Comparison of ENCODE assay signal across 15 mouse cellular contexts in the genomic region with DNA sequence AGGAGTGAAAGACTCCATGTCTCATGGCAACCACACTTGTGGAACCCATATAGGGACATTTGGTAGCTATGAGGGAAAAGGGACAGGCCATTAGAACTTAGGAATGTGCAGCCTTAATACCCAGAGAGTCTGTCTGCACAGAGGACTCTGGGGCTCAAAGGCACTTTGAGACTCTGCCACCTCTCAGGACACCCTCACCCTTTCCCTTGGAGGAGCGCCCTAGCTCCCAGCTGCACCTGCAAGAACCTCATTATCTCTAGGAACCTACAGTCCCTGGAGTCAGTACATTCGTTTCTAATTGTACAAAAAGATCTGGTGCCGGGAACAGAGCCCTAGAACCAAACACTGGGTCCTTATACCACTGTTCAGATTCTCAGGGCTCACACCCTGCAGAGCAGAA.
"Had no signal": no experiment of that assay in that cellular context is flagged by ENCODE, and none has a peak within 500 bp of the region (broad histone marks: within the 10 kb centered on the region; RNA-seq: fewer than 3 reads in every experiment).

No protein-coding gene starts in this region.

- H3K4me3 ChIP-seq: midbrain, embryonic 10.5 days; midbrain, embryonic 12.5 days; neural tube, embryonic 12.5 days; stomach, embryonic 15.5 days had no signal

- H3K4me1 ChIP-seq: midbrain, embryonic 10.5 days; midbrain, embryonic 12.5 days; neural tube, embryonic 12.5 days; stomach, embryonic 15.5 days had no signal

- H3K27ac ChIP-seq: midbrain, embryonic 10.5 days; midbrain, embryonic 12.5 days; neural tube, embryonic 12.5 days; stomach, embryonic 15.5 days; stomach, postnatal 0 days had no signal

- H3K9me3 ChIP-seq: midbrain, embryonic 10.5 days; midbrain, embryonic 12.5 days; neural tube, embryonic 12.5 days; stomach, embryonic 15.5 days had no signal

- H3K9ac ChIP-seq: lung, embryonic 14.5 days; midbrain, embryonic 12.5 days; neural tube, embryonic 12.5 days; stomach, embryonic 15.5 days had no signal

- ATAC-seq: midbrain, embryonic 16.5 days had no signal

- H3K27me3 ChIP-seq: midbrain, embryonic 12.5 days; neural tube, embryonic 12.5 days; stomach, embryonic 15.5 days had no signal

- H3K4me2 ChIP-seq: lung, embryonic 14.5 days; midbrain, embryonic 12.5 days; neural tube, embryonic 12.5 days; stomach, embryonic 15.5 days had no signal

- DNase-seq: lung, adult 18-20 months; lung, embryonic 14.5 days; lung, postnatal 10 days; lung, postnatal 4 days; midbrain, embryonic 14.5 days; right cerebral cortex, postnatal 14 days; thymus, adult 2 months; thymus, postnatal 25 days; thymus, postnatal 4 days had no signal

- H3K36me3 ChIP-seq: midbrain, embryonic 10.5 days; midbrain, embryonic 12.5 days; neural tube, embryonic 12.5 days; stomach, embryonic 15.5 days had no signal
